Mouse (Mus musculus) inflammation-experienced regulatory T-cells, adult 16 weeks (primary cell): ENCODE measurements around the gene Prokr1. TPM values are rescaled to one million over a fixed set of nuclear protein-coding genes. Genes with fewer than 3 reads are reported as not detected.

Experiments
- polyA plus RNA-seq: library from polyadenylated mRNA; unstranded; fragments of 100-300 nt; shearing (Covaris generic); gene quantifications from one replicate; pipeline ENCODE4 v1.2.1, GENCODE M21; 2017

The Prokr1 gene
- polyA plus RNA-seq = 0.12 TPM

GRCm38 (mm10) chr6:87590394-87591281, at the start of gene Prokr1:
TSS of gene Prokr1 (minus strand) at chr6:87590743.

GRCm38 (mm10) chr6:87532953-87533710, 57.4 kb downstream of the Prokr1 start, which contains the start of gene Arhgap25:
TSS of gene Arhgap25 (minus strand) at chr6:87533259.

Other genes starting within 250 kb of the Prokr1 start
- gene Gkn1, start 239.8 kb downstream of the Prokr1 start, polyA plus RNA-seq = not detected
- gene Gkn2, start 217.4 kb downstream of the Prokr1 start, polyA plus RNA-seq = not detected
- not detected for gene Gkn3, start 201.8 kb downstream of the Prokr1 start, polyA plus RNA-seq
- gene Bmp10, start 161.7 kb downstream of the Prokr1 start, polyA plus RNA-seq = not detected
- gene Arhgap25, start 57.5 kb downstream of the Prokr1 start, polyA plus RNA-seq = 223 TPM
- gene Aplf, start 81.5 kb upstream of the Prokr1 start, polyA plus RNA-seq = 8.1 TPM
- 0.17 TPM for gene Efcc1, start 140.1 kb upstream of the Prokr1 start, polyA plus RNA-seq
- gene Gp9, start 187.3 kb upstream of the Prokr1 start, polyA plus RNA-seq = 0.34 TPM
- gene Rab43, start 221.4 kb upstream of the Prokr1 start, polyA plus RNA-seq = 16.7 TPM
- gene Gm45140, start 245.1 kb upstream of the Prokr1 start, polyA plus RNA-seq = 11.5 TPM
- 84.3 TPM for gene Isy1, start 248.1 kb upstream of the Prokr1 start, polyA plus RNA-seq